Mouse (Mus musculus): ENCODE data around the gene Rhoa.

Gene Rhoa

DNA sequence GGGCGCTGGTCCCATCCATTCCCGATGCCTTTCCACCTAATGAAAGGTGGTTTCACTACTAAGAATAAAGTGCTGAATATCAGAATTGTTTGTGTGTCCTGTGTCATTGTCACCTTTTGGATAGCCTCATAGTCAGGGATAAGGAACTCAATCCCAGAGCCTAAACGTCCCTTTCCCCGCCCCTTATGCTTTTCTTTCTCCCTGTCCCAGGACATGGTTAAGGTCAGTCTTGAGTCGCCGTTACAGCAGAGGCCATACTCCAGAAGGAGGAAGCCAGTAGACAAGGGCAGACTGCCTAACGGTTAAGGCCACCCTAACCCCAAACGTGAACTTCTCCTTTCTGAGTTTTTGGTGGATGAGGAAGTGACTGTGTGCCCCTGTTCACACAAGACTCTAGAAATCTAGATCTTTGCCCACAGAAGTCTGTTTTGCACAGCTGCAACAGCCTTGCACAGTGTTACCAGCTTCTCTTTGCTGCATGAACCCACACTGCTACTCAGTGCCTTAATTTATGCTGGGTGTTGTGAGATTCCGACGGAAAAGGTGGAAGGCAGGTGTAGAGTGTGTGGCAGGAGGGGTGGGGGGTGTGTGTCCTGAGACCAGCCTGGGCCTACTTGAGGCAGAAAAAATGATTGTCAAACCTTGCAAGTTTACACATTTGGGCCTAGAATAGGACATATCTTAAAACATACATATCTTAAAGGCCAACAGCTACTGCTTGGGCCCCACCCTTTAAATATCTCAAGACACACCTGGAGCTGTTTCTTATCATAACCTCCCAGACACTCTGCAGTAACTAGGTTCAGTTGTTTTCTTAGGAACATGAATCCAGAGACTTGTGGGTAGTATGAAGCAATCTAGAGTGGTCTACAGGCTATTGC is 34.6 kb downstream of the Rhoa start:
- DNase-seq (ENCODE audit: low read depth, low spot score), result no peak

- no peak for DNase-seq (ENCODE audit: low read depth, low spot score)
Measured at GRCm38 (mm10) chr9:108341139-108341475, 35.2 kb downstream of the Rhoa start.

GRCm38 (mm10) chr9:108341801-108342200 is 35.9 kb downstream of the Rhoa start:
- no peak for DNase-seq (ENCODE audit: low read depth, low spot score)

DNA sequence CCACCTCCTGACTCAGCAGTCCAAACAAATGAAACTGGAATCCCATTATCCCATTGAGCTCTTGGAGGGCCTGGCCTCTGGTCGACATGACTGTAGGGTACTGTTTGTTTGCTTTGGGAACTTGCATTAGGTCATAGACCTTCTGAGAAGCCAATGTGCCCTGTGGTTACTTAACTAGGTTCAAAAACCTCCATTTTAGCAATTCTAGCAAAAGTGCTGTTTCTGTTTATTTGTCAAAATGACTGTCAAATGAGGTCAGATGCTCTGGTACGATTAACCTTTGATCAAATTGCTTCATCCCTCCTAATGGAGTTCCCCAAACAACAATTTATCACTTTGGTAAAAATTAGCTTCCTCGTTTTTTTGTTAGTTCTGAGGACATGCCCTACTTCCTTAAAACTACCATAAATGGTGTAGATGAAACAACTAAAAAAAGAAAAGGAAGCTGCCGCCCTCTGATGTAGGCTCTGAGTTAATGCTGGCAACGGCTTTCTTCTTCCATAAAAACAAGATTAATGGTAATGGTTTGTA is 36.4 kb downstream of the Rhoa start:
- DNase-seq (ENCODE audit: low read depth, low spot score), result no peak

GRCm38 (mm10) chr9:108343331-108343730 is 37.4 kb downstream of the Rhoa start:
- no peak for DNase-seq (ENCODE audit: low read depth, low spot score)

DNA sequence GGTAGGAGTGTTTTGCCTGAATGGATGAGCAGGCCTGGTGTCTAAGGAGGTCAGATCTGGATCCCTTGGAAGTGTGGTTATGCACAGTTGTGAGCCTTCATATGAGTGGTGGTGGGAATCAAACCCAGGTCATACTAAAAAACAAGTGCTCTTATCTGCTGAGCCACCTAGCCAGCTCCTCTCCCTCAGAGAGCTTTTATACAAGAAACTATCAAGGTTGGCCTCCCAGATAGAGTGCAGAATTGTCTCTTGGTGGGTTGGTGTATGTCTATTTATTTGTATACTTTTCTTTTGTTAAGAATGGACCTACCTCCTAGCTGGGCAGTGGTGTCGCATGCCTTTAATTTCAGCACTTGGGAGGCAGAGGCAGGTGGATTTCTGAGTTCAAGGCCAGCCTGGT is 37.9 kb downstream of the Rhoa start:
- DNase-seq (ENCODE audit: low read depth, low spot score), result no peak

GRCm38 (mm10) chr9:108344471-108344870 is 38.5 kb downstream of the Rhoa start:
- DNase-seq (ENCODE audit: low read depth, low spot score), result no peak

DNA sequence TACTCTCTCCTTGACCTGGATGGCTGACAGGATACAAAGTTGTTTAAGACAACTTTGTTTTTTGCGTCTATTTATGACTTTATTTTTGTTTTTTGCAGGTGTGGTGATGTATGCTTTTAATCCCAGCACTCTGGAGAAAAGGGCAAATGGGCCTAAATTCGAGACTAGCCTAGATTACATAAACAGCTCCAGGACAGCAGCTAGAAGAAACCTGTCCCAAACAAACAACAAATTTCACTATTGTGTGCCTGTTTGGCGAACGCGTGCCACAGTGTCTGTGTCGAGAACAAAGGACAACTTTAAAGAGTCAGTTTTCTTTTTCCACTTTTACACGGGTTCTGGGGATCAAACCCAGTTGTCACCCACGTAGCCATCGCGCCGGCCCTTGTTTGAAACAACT is 41.1 kb downstream of the Rhoa start:
- no peak for DNase-seq (ENCODE audit: low read depth, low spot score)

- peak; percentile 93 for DNase-seq (ENCODE audit: low read depth, low spot score)
Measured at GRCm38 (mm10) chr9:108347540-108348289, 41.8 kb downstream of the Rhoa start, which contains the start of gene Usp4. Gene Usp4, plus strand, starts transcription at chr9:108347853.

DNA sequence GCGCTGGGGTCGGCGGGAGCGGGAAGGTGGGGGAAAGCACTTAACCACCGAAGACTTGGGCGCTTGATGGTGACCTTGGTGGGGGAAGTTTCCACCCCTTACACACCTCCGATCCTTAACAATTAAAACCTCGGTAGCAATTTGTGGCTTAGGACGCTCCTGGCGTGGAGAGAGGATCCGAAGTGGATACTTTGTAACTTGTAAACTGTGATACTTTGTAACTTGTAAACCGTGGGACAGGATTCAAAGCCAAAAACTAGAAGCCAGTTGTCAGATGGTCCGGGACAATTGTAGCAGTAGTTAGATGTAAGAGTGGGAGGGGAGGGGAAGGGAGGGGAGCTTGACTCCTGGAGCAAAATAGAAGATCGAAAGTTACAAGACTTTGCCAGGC is 42.4 kb downstream of the Rhoa start:
- no peak for DNase-seq (ENCODE audit: low read depth, low spot score)

GRCm38 (mm10) chr9:108349727-108350126 is 43.8 kb downstream of the Rhoa start:
- DNase-seq (ENCODE audit: low read depth, low spot score), result no peak

DNA sequence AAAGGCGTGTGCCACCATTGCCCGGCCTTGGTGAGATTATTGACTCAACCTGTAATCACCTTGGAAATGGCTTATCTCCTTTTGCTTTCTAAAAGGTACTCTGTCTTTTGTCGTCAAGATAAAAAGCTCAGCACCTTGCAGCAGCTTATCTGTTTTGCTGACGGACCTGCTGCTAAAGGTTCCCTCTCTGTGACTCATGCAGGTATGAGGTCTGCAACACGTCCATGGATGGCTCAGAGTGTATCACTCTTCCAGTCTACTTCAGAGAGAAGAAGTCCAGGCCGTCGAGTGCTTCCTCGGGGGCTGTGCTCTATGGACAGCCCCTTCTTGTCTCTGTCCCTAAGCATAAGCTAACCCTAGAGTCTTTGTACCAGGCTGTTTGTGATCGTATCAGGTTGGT is 72.3 kb downstream of the Rhoa start:
- no peak for DNase-seq (ENCODE audit: low read depth, low spot score)

- DNase-seq (ENCODE audit: low read depth, low spot score), result no peak
Measured at GRCm38 (mm10) chr9:108378736-108379135, 72.8 kb downstream of the Rhoa start.

DNA sequence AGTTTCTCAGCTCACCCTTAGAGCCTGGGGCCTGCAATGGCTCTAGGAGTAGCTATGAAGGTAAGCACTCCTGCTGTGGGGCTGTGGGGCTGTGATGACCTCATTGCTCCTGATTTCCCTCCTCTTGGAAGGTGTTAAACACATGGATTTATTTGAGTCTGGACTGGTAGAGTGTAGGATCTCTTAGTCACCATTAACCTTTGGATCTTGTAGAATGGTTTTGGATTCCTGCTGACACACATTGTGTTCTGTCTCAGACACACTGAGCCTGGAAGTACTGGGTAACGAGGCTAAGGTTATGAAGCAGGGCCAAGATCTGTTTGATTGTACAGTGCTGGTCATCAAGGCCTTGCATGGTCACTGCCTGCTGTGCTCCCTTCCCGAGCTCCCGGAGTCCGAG is 73.4 kb downstream of the Rhoa start:
- DNase-seq (ENCODE audit: low read depth, low spot score), result no peak

DNA sequence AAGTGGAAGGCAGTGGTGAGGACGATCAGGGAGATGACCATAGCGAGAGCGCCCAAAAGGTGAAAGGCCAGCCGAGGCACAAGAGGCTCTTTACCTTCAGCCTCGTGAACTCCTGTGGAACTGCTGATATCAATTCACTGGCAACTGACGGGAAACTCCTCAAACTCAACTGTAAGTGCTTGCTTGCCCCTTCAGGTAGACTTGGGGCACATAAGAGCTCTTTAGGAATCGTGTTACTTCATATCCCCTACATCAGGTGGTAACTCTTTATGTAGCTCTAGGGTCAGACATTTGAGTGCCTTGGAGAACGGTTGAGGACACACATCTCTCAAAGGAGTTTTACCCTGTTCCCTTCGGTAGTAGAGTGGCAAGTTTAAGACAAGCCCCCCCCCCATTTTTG is 75.5 kb downstream of the Rhoa start:
- no peak for DNase-seq (ENCODE audit: low read depth, low spot score)

DNA sequence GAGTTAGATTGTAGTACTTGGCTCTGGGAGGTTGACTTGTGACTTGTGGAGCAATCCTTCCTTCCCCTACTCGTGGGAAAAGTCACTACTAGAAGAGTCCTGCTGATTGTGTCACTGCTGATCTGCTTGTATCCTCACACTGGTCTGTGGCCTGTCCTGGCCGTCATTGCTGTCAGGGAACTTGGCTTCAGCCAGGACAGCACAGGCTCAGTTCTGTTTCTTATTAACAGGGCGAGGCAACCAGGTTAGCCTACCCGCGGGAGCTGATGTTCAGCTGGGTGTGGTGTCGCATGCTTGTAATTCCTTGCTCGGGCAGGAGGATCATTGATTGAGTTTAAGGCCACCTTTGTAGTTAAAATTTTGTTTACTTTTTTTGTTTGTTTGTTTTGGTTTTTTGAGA is 79.1 kb downstream of the Rhoa start:
- no peak for DNase-seq (ENCODE audit: low read depth, low spot score)

GRCm38 (mm10) chr9:108386816-108387215 is 80.9 kb downstream of the Rhoa start:
- no peak for DNase-seq (ENCODE audit: low read depth, low spot score)

Measured in mesoderm, embryonic 11.5 days (tissue).